Mouse (Mus musculus): ENCODE results near the gene Zfand3. TPM values are rescaled to one million over a fixed set of nuclear protein-coding genes. Genes with fewer than 3 reads are reported as not detected.

Zfand3 gene
- total and polyA plus RNA-seq, 2 experiments: 46.7 to 63.3 TPM

- no peak for DNase-seq (ENCODE audit: extremely low read depth, low read depth, low spot score)
- Histone ChIP-seq H3K27ac (replicated peaks; ENCODE audit: insufficient read depth, low read depth, low read length) (no peak overlapping the region), H3K27me3 (ENCODE audit: control insufficient read depth, insufficient read depth, low read length) (no peaks in the 10 kb centered on the region), H3K4me1 (ENCODE audit: control insufficient read depth, insufficient read depth, low read length) (peaks cover 7% of the 10 kb centered on the region), H3K36me3 (ENCODE audit: control insufficient read depth, insufficient read depth, low read length) (peaks cover 9% of the 10 kb centered on the region; the same call in 1 of the 2 replicates), H3K4me3 (ENCODE audit: insufficient read depth, low read depth, low read length) (no peak overlapping the region), H3K9ac (ENCODE audit: low read depth, low read length) (no peak overlapping the region), H3K79me2 (ENCODE audit: control insufficient read depth, insufficient read depth, low read length) (peaks cover 27% of the 10 kb centered on the region)
- 78% methylated on average over 4 of the region's 4 CpGs for WGBS
- TF ChIP-seq POLR2A (IDR thresholded peaks at IDR 0.05; ENCODE audit: extremely low read depth, insufficient read depth, low read length) (no peak), CTCF (IDR thresholded peaks at IDR 0.05; ENCODE audit: low read depth, low read length) (no peak)
These were observed 79.5 kb downstream of the Zfand3 start for GRCm38 (mm10) chr17:30084007-30084406.

- H3K79me2 ChIP-seq (ENCODE audit: control insufficient read depth, insufficient read depth, low read length): peaks cover 23% of the 10 kb centered on the region
- no peak overlapping the region for H3K27ac ChIP-seq (replicated peaks; ENCODE audit: insufficient read depth, low read depth, low read length)
- H3K27me3 ChIP-seq (ENCODE audit: control insufficient read depth, insufficient read depth, low read length): no peaks in the 10 kb centered on the region
- TF ChIP-seq POLR2A (IDR thresholded peaks at IDR 0.05; ENCODE audit: extremely low read depth, insufficient read depth, low read length) (no peak), CTCF (IDR thresholded peaks at IDR 0.05; ENCODE audit: low read depth, low read length) (no peak)
- H3K36me3 ChIP-seq (ENCODE audit: control insufficient read depth, insufficient read depth, low read length): peaks cover 11% of the 10 kb centered on the region
- 62% methylated on average over 7 of the region's 7 CpGs for WGBS
- no peak overlapping the region for H3K4me3 ChIP-seq (ENCODE audit: insufficient read depth, low read depth, low read length)
- no peak for DNase-seq (ENCODE audit: extremely low read depth, low read depth, low spot score)
- peaks cover 7% of the 10 kb centered on the region for H3K4me1 ChIP-seq (ENCODE audit: control insufficient read depth, insufficient read depth, low read length)
- H3K9ac ChIP-seq (ENCODE audit: low read depth, low read length): no peak overlapping the region
These were observed 82.2 kb downstream of the Zfand3 start for GRCm38 (mm10) chr17:30086695-30087094.

GRCm38 (mm10) chr17:30088431-30088830 lies 83.9 kb downstream of the Zfand3 start:
- Histone ChIP-seq H3K4me1 (ENCODE audit: control insufficient read depth, insufficient read depth, low read length) (peaks cover 7% of the 10 kb centered on the region), H3K79me2 (ENCODE audit: control insufficient read depth, insufficient read depth, low read length) (peaks cover 19% of the 10 kb centered on the region), H3K27ac (replicated peaks; ENCODE audit: insufficient read depth, low read depth, low read length) (no peak overlapping the region), H3K9ac (ENCODE audit: low read depth, low read length) (no peak overlapping the region), H3K4me3 (ENCODE audit: insufficient read depth, low read depth, low read length) (no peak overlapping the region), H3K36me3 (ENCODE audit: control insufficient read depth, insufficient read depth, low read length) (peaks cover 5% of the 10 kb centered on the region), H3K27me3 (ENCODE audit: control insufficient read depth, insufficient read depth, low read length) (no peaks in the 10 kb centered on the region)
- 97% methylated on average over 3 of the region's 3 CpGs for WGBS
- DNase-seq (ENCODE audit: extremely low read depth, low read depth, low spot score): no peak
- no peak for TF ChIP-seq POLR2A (IDR thresholded peaks at IDR 0.05; ENCODE audit: extremely low read depth, insufficient read depth, low read length)
- no peak for TF ChIP-seq CTCF (IDR thresholded peaks at IDR 0.05; ENCODE audit: low read depth, low read length)

GRCm38 (mm10) chr17:30090416-30090815 lies 85.9 kb downstream of the Zfand3 start:
- no peaks in the 10 kb centered on the region; the same call in 1 of the 2 replicates for H3K4me1 ChIP-seq (ENCODE audit: control insufficient read depth, insufficient read depth, low read length)
- no peak overlapping the region for H3K27ac ChIP-seq (replicated peaks; ENCODE audit: insufficient read depth, low read depth, low read length)
- no peaks in the 10 kb centered on the region for H3K27me3 ChIP-seq (ENCODE audit: control insufficient read depth, insufficient read depth, low read length)
- no peak for DNase-seq (ENCODE audit: extremely low read depth, low read depth, low spot score)
- H3K36me3 ChIP-seq (ENCODE audit: control insufficient read depth, insufficient read depth, low read length): peaks cover 5% of the 10 kb centered on the region
- no peak overlapping the region for H3K4me3 ChIP-seq (ENCODE audit: insufficient read depth, low read depth, low read length)
- WGBS: 75% methylated on average over 3 of the region's 3 CpGs
- H3K79me2 ChIP-seq (ENCODE audit: control insufficient read depth, insufficient read depth, low read length): peaks cover 15% of the 10 kb centered on the region; the same call in 1 of the 2 replicates
- no peak overlapping the region for H3K9ac ChIP-seq (ENCODE audit: low read depth, low read length)
- TF ChIP-seq CTCF (IDR thresholded peaks at IDR 0.05; ENCODE audit: low read depth, low read length) (no peak), POLR2A (IDR thresholded peaks at IDR 0.05; ENCODE audit: extremely low read depth, insufficient read depth, low read length) (no peak)

- Histone ChIP-seq H3K27ac (replicated peaks; ENCODE audit: insufficient read depth, low read depth, low read length) (no peak overlapping the region), H3K27me3 (ENCODE audit: control insufficient read depth, insufficient read depth, low read length) (no peaks in the 10 kb centered on the region), H3K9ac (ENCODE audit: low read depth, low read length) (no peak overlapping the region), H3K36me3 (ENCODE audit: control insufficient read depth, insufficient read depth, low read length) (peaks cover 2% of the 10 kb centered on the region; the same call in 1 of the 2 replicates), H3K79me2 (ENCODE audit: control insufficient read depth, insufficient read depth, low read length) (peaks cover 16% of the 10 kb centered on the region; the same call in 1 of the 2 replicates), H3K4me3 (ENCODE audit: insufficient read depth, low read depth, low read length) (no peak overlapping the region), H3K4me1 (ENCODE audit: control insufficient read depth, insufficient read depth, low read length) (peaks cover 4% of the 10 kb centered on the region)
- DNase-seq (ENCODE audit: extremely low read depth, low read depth, low spot score): no peak
- TF ChIP-seq CTCF (IDR thresholded peaks at IDR 0.05; ENCODE audit: low read depth, low read length) (no peak), POLR2A (IDR thresholded peaks at IDR 0.05; ENCODE audit: extremely low read depth, insufficient read depth, low read length) (no peak)
- WGBS: 44% methylated on average over 2 of the region's 2 CpGs
These were observed 88.7 kb downstream of the Zfand3 start for GRCm38 (mm10) chr17:30093148-30093749.

GRCm38 (mm10) chr17:30097156-30097555 lies 92.6 kb downstream of the Zfand3 start:
- Histone ChIP-seq H3K27me3 (ENCODE audit: control insufficient read depth, insufficient read depth, low read length) (no peaks in the 10 kb centered on the region), H3K79me2 (ENCODE audit: control insufficient read depth, insufficient read depth, low read length) (peaks cover 26% of the 10 kb centered on the region; the same call in 1 of the 2 replicates), H3K4me1 (ENCODE audit: control insufficient read depth, insufficient read depth, low read length) (peaks cover 10% of the 10 kb centered on the region), H3K36me3 (ENCODE audit: control insufficient read depth, insufficient read depth, low read length) (peaks cover 2% of the 10 kb centered on the region), H3K9ac (ENCODE audit: low read depth, low read length) (no peak overlapping the region), H3K4me3 (ENCODE audit: insufficient read depth, low read depth, low read length) (no peak overlapping the region), H3K27ac (replicated peaks; ENCODE audit: insufficient read depth, low read depth, low read length) (no peak overlapping the region)
- TF ChIP-seq POLR2A (IDR thresholded peaks at IDR 0.05; ENCODE audit: extremely low read depth, insufficient read depth, low read length) (no peak), CTCF (IDR thresholded peaks at IDR 0.05; ENCODE audit: low read depth, low read length) (no peak)
- DNase-seq (ENCODE audit: extremely low read depth, low read depth, low spot score): no peak
- WGBS: 87% methylated on average over 5 of the region's 5 CpGs
